Mouse (Mus musculus) ES-CJ7 (cell line): Measurements from ENCODE around the gene Traip.
A peak's percentile ranks its signal among the peaks of the same experiment; 100 is the strongest.

ENCODE experiments used
- DNase-seq: peaks from one replicate; pipeline ENCODE4 v3.0.0; 2011; ENCODE audit warnings: low read depth, low spot score

Gene Traip

GRCm38 (mm10) chr9:107949922-107950235 is at the start of gene Traip:
Gene Traip (plus strand): TSS chr9:107950136.
- DNase-seq: no peak

GRCm38 (mm10) chr9:107900840-107901626 is 48.9 kb upstream of the Traip start:
- DNase-seq: peak; percentile 93

DNA sequence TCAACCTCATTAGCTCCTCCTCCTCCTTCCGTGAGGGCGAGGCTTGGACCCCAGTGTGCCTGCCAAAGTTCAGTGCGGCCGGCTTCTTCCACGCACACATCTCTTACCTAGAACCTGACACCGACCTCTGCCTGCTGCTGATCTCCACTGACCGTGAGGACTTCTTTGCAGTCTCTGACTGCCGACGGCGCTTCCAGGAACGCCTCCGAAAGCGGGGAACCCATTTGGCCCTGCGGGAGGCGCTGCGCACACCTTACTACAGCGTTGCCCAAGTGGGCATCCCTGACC is 48.4 kb upstream of the Traip start:
- no peak for DNase-seq

GRCm38 (mm10) chr9:107904726-107905125 is 45.2 kb upstream of the Traip start:
- peak; percentile 91 for DNase-seq

DNA sequence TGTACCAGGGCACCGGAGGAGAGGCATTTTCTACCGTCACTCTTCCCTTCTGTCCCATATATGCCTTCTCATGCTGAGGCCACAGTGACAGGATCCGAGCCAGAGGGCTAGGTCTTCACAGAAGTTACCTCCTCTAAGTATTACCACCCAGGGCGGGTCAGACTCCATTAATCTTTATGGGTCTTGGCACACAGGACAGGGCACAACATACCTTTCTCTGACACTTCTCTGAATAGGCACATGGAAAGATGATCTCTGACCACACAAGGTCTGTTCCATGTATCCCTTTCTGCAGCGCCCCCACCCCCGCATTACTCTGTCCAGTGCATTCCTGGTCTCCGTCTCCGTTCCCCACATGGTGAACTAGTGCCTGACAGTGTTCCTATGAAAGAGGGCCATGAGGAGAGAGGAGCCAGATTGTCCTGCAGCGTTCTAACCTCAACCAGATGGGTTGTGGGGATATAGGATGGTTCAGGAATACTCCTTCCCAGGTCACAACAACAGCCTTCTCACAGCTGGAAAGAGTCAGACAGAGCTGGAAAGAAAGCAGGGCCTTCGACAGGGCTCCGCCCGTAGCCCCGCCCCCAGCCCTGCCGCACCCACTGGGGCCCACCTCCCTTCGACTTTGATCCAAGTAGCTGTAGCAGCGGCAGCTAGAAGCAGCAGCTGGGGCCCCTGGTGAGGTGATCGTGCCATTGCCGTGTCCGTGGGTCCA is 43.5 kb upstream of the Traip start, which contains the start of gene Mst1r:
Gene Mst1r (plus strand): TSS at position 622 of the 715 bp plus-strand sequence.
- DNase-seq: peak; percentile 74

DNA sequence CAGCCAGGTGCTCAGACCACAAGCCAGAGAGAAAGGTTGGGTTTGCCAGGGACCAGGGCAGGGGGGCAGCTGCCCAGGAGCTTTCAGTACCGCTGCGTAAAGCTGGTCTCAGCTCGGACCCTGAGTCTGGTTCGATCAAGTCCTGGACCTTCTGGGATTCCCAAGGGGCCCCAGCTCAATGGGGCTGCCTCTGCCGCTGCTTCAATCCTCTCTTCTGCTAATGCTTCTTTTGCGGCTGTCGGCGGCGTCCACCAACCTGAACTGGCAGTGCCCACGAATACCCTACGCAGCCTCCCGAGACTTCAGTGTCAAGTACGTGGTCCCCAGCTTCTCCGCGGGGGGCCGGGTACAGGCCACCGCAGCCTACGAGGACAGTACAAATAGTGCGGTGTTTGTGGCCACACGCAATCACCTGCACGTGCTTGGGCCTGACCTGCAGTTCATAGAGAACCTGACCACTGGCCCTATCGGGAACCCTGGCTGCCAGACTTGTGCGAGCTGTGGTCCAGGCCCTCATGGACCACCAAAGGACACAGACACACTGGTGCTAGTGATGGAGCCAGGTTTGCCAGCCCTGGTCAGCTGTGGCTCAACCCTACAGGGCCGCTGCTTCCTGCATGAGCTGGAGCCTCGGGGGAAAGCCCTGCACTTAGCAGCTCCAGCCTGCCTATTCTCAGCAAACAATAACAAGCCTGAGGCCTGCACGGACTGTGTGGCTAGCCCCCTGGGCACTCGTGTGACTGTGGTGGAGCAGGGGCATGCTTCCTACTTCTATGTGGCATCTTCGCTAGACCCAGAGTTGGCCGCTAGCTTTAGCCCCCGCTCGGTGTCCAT is 42.8 kb upstream of the Traip start:
- DNase-seq: no peak

DNA sequence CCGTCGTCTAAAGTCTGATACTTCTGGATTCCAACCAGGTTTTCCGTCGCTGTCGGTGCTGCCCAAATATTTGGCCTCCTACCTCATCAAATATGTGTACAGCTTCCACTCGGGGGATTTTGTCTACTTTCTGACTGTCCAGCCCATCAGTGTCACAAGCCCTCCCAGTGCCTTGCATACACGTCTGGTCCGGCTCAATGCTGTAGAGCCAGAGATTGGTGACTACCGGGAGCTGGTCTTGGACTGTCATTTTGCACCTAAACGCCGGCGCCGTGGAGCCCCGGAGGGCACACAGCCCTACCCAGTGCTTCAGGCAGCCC is 42.2 kb upstream of the Traip start:
- no peak for DNase-seq

- DNase-seq: no peak
Observed at GRCm38 (mm10) chr9:107908410-107909158, 41.4 kb upstream of the Traip start.

GRCm38 (mm10) chr9:107910025-107910769 is 39.7 kb upstream of the Traip start:
- no peak for DNase-seq

DNA sequence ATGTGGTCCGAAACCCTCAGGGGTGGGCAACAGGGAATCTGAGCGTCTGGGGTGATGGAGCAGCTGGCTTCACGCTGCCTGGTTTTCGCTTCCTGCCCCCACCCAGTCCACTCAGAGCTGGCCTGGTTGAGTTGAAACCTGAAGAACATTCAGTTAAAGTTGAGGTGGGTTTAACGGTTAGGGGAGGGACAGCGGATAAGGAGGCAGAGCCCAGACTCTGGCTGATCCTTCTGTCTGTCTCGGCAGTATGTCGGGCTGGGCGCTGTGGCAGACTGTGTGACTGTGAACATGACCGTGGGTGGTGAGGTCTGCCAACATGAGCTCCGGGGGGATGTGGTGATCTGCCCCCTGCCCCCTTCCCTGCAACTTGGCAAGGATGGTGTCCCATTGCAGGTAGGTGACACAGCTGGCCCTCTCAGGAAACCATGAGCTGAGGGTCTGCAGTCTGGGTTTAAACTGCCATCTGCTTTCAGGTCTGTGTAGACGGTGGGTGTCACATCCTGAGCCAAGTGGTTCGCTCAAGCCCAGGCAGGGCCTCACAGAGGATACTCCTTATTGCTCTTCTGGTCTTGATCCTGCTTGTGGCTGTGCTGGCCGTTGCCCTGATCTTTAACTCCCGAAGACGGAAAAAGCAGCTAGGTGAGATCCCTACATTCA is 35.0 kb upstream of the Traip start:
- DNase-seq: no peak

DNA sequence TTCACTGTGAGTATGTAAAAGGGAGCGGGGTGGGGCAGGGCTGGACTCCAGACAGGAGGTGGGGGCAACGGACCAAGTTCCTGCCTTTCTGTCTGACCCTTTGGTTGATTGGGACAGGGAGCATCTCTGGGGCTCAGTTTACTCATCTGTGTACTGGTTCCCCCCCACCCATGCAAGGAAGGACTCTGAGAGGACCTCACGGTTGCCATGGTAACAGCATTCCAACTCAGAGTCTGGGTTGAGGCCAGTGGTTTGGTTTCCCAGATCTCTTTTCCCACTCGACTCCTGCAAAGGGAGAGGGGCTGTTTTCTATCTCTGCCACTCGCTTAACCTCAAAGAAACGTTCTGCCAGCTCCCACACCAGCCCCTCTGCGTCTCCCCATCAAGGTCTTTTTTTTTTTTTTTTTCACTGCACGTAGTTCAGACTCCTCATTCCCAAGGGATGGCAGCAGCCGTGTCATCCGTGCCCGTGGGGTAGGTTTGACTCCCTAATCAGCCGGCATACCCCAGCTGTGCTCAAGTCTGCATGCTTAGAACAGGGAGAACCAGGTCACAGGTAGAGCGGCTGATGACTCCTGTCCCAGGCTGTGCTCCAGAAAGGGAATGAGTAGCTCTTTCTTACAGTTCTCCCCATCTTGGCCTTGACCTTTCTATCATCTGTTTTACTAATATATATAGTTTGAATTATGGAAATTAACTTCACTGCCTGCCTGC is 31.9 kb upstream of the Traip start:
- peak; percentile 55 for DNase-seq

GRCm38 (mm10) chr9:107918884-107919283 is 31.1 kb upstream of the Traip start:
- no peak for DNase-seq

GRCm38 (mm10) chr9:107919441-107919840 is 30.5 kb upstream of the Traip start:
- DNase-seq: no peak

DNA sequence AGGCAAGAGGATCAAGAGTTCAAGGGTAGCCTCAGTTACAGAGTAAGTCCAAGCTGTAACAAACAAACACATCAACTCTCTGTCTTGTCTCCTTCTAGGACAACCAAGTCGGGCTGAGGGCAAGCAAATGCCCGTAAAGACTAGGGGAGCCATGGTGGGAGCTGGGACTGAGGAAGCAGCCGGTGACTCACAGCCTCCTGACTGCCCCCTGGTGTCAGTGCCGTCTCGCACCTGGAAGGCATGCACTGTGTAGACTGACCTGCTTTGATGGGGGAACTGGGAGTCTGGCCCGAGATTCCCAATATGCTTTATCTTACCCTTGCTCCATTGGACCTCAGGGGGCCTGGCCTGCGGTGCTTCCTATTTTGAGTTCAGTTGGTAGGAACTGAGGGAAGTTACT is 26.9 kb upstream of the Traip start:
- peak; percentile 77 for DNase-seq

DNA sequence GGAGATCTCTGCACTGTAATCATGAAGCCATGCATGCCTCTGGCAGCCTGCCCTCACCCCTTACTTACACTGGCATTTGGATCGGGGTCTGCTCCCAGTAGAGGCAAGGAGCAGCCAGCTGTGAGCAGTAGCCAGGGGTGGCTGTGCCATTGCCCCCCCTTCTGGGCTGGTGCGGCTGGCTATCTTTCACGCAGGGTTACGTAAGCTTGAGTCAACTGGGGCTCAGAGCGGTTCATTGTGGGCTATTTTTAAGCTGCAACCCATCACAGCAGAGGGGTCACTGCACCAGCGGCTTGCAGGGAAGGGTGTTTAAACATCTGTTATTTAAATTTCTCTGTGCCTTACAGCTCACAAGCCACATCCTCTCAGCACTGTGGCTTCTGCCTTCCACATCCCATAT is 26.0 kb upstream of the Traip start:
- no peak for DNase-seq

- DNase-seq: peak; percentile 17
Observed at GRCm38 (mm10) chr9:107925251-107925650, 24.7 kb upstream of the Traip start.

DNA sequence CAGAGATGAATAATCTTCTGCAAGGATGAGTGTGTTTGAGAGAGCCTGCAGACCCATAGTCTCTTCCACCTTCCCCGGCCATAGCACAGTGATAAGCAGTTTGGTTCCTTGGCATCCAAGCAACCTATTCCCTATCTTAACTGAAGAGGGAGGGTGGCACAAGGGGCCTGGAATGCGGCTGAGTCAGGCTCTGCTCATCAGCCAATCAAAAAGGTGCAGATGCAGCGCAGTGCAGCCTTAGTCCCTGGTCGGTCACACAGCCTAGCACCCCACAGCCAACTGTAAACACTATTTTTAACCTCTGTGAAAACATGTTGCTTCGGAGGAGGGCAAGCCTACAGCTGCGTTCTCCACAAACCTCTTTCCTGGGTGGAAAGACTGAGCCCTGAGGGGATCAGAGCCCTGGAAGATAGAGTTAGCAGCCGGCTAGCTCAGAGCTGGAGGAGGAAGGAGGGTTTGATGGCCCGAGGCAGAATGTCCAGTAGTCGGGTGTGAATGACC is 23.0 kb upstream of the Traip start:
- DNase-seq: no peak

GRCm38 (mm10) chr9:107927749-107928148 is 22.2 kb upstream of the Traip start:
- no peak for DNase-seq

DNA sequence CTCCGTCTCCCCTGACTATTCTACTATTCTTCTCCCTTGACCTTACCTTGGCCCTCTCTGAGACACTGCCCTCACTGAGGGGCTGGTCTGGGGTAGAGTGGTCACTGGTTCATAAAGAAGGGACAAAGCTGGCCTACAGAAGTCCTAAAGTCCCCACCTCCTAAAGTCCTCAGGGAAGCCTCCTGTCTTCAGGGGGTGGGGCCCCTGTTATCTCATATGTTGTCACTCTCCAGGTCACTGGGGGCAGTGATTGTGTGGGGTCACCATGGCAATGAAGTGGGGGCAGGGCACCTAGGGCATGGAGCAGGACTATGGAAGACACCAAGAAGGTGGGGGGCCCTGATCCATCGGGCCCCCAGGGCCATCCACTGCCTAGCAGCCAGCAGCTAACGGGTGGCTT is 21.8 kb upstream of the Traip start, which contains the start of gene Actl11:
Gene Actl11 (plus strand): TSS at position 301 of the 400 bp plus-strand sequence.
- no peak for DNase-seq

DNA sequence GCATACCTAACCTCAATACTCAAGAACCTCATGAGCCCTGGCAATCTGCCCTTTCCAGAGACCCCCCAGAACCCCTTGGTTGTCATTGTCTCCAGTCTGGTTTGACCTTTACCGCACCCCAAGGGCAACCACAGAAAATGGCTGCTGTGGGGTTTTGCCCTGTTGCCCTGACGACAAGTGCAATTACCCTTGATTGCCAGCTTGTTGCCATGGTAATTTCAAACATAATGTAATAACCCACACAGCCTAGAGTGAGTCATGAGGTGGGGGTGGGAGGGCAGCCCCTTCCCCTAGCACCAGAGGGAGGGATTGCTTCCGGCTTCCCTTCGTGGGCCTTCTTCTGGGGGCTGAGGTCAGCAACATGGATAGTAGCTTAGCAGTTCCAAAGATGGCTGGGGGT is 17.7 kb upstream of the Traip start:
- DNase-seq: no peak
